Mouse (Mus musculus): ENCODE results near the gene Vmn1r125. TPM values are rescaled to one million over a fixed set of nuclear protein-coding genes. Genes with fewer than 3 reads are reported as not detected.
"Not testable (repeated sequence)": the region's sequence is repeated elsewhere in the genome, so short reads cannot be mapped to it uniquely, and the experiment has no call there.

Vmn1r125 gene
- total RNA-seq (2022): not detected

DNA sequence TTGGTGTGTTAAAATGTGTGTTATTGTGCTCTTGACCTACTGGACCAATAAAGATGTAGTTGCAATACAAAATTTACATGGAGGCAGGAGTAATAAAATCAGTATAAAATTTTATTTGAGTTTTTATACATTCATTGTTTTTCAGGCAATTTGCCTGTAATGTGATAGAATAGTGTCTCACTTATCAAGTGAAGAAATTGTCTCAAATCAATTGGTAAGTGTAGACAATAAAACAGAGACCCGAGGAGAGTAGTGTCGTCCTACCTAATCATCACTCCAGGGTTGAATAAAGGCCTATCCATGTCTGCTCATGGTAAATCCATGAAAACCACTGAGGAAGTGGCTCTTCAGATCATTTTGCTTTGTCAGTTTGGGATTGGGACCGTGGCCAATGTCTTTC, at the start of gene Vmn1r125:
Gene Vmn1r125 (plus strand): TSS at position 301 of the 400 bp plus-strand sequence.
- not testable (repeated sequence) for DNase-seq (ENCODE audit: low spot score)

DNA sequence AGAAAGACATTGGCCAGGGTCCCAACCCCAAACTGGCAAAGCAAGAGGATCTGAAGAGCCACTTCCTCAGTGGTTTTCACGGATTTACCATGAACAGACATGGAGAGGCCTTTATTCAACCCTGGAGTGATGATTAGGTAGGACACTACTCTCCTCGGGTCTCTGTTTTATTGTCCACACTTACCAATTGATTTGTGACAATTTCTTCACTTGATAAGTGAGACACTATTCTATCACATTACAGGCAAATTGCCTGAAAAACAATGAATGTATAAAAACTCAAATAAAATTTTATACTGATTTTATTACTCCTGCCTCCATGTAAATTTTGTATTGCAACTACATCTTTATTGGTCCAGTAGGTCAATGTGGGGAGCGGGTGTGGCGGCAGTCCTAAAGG, 11.5 kb upstream of the Vmn1r125 start, which contains the start of gene Vmn1r124:
Gene Vmn1r124 (minus strand): TSS at position 101 of the 400 bp plus-strand sequence.
- DNase-seq (ENCODE audit: low spot score): not testable (repeated sequence)

DNA sequence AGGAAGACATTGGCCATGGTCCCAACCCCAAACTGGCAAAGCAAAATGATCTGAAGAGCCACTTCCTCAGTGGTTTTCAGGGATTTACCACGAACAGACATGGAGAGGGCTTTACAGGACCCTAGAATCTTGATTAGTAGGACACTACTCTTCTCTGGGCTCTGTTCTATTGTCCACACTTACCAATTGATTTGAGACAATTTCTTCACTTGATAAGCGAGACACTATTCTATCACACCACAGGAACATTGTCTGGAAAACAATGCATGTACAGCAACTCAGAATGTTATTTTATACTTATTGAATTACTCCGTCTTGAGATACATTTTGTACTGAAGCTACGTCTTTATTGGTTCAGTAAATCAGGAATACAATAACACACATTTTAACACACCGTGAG, 29.4 kb downstream of the Vmn1r125 start, which contains the start of gene Vmn1r126:
Gene Vmn1r126 (minus strand): TSS at position 101 of the 400 bp plus-strand sequence.
- DNase-seq (ENCODE audit: low spot score): not testable (repeated sequence)

DNA sequence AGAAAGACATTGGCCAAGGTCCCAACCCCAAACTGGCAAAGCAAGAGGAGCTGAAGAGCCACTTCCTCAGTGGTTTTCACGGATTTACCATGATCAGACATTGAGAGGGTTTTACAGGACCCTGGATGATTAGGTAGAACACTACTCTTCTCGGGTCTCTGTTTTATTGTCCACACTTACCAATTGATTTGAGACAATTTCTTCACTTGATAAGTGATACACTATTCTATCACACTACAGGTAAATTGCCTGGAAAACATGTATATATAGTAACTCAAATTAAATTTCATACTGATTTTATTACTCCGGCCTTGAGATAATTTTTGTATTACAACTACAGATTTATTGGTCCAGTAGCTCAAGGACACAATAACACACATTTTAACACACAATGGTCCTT, 47.8 kb downstream of the Vmn1r125 start, which contains the start of gene Vmn1r127:
Gene Vmn1r127 (minus strand): TSS at position 101 of the 400 bp plus-strand sequence.
- not testable (repeated sequence) for DNase-seq (ENCODE audit: low spot score)

Other genes starting within 250 kb of the Vmn1r125 start
- gene Vmn1r120, start 218.4 kb upstream of the Vmn1r125 start, total RNA-seq (2022): not detected
- not detected for gene Vmn1r121, start 173.7 kb upstream of the Vmn1r125 start, total RNA-seq (2022)
- gene Vmn1r122, start 138.1 kb upstream of the Vmn1r125 start, total RNA-seq (2022): not detected
- not detected for gene Vmn1r123, start 110.0 kb upstream of the Vmn1r125 start, total RNA-seq (2022)
- gene Gm5157, start 81.8 kb upstream of the Vmn1r125 start, total RNA-seq (2022): not detected
- not detected for gene Vmn1r124, start 11.6 kb upstream of the Vmn1r125 start, total RNA-seq (2022)
- gene Vmn1r126, start 29.3 kb downstream of the Vmn1r125 start, total RNA-seq (2022): not detected
- not detected for gene Vmn1r127, start 47.7 kb downstream of the Vmn1r125 start, total RNA-seq (2022)
- gene Vmn1r128, start 77.2 kb downstream of the Vmn1r125 start, total RNA-seq (2022): not detected
- gene Vmn1r129, start 89.1 kb downstream of the Vmn1r125 start, total RNA-seq (2022): not detected
- gene Gm6882, start 160.6 kb downstream of the Vmn1r125 start, total RNA-seq (2022): not detected
- not detected for gene Vmn1r130, start 239.6 kb downstream of the Vmn1r125 start, total RNA-seq (2022)

All from heart, adult 8-10 months (tissue).